Mouse (Mus musculus): ENCODE measurements around the gene Ly75. TPM values are rescaled to one million over a fixed set of nuclear protein-coding genes. Genes with fewer than 3 reads are reported as not detected.

Ly75 gene
- polyA plus RNA-seq, 1 experiment from 2014 or later = 1.7 TPM

GRCm38 (mm10) chr2:60377260-60377659, 5.8 kb downstream of the Ly75 start:
- no peak overlapping the region for H3K4me3 ChIP-seq (ENCODE audit: low read depth, low read length)
- DNase-seq (ENCODE audit: low spot score) (no peak), ATAC-seq (no peak)
- no peak overlapping the region for H3K4me2 ChIP-seq (replicated peaks; ENCODE audit: low read depth, low read length)
- no peaks in the 10 kb centered on the region for H3K4me1 ChIP-seq (ENCODE audit: insufficient read depth, low read depth, low read length)
- no peaks in the 10 kb centered on the region for H3K9me3 ChIP-seq (ENCODE audit: low read length)
- no peaks in the 10 kb centered on the region for H3K36me3 ChIP-seq (ENCODE audit: insufficient read depth, low read length)
- no peak overlapping the region for H3K27ac ChIP-seq (ENCODE audit: low read length)
- 82% methylated on average over 5 of the region's 5 CpGs for WGBS
- no peak overlapping the region for H3K9ac ChIP-seq (replicated peaks; ENCODE audit: low read depth)
- H3K27me3 ChIP-seq (replicated peaks; ENCODE audit: insufficient read depth, low read length) = no peaks in the 10 kb centered on the region
- no peak for TF ChIP-seq EP300 (IDR thresholded peaks at IDR 0.05)
- TF ChIP-seq CTCF (IDR thresholded peaks at IDR 0.05) = no peak

- 93% methylated on average over 15 of the region's 15 CpGs for WGBS
- H3K4me3 ChIP-seq (ENCODE audit: low read depth, low read length) = no peak overlapping the region
- H3K36me3 ChIP-seq (ENCODE audit: insufficient read depth, low read length) = no peaks in the 10 kb centered on the region
- no peaks in the 10 kb centered on the region for H3K27me3 ChIP-seq (replicated peaks; ENCODE audit: insufficient read depth, low read length)
- no peaks in the 10 kb centered on the region for H3K4me1 ChIP-seq (ENCODE audit: insufficient read depth, low read depth, low read length)
- no peak for TF ChIP-seq CTCF (IDR thresholded peaks at IDR 0.05)
- TF ChIP-seq EP300 (IDR thresholded peaks at IDR 0.05) = no peak
- H3K9me3 ChIP-seq (ENCODE audit: low read length) = no peaks in the 10 kb centered on the region
- no peak for DNase-seq (ENCODE audit: low spot score)
- no peak overlapping the region for H3K27ac ChIP-seq (ENCODE audit: low read length)
- H3K9ac ChIP-seq (replicated peaks; ENCODE audit: low read depth) = no peak overlapping the region
- H3K4me2 ChIP-seq (replicated peaks; ENCODE audit: low read depth, low read length) = no peak overlapping the region
- no peak for ATAC-seq
Observed at GRCm38 (mm10) chr2:60375608-60376107, 7.4 kb downstream of the Ly75 start.

- H3K27ac ChIP-seq (ENCODE audit: low read length) = no peak overlapping the region
- H3K9ac ChIP-seq (replicated peaks; ENCODE audit: low read depth) = no peak overlapping the region
- DNase-seq (ENCODE audit: low spot score) = no peak
- 74% methylated on average over 8 of the region's 8 CpGs for WGBS
- H3K36me3 ChIP-seq (ENCODE audit: insufficient read depth, low read length) = no peaks in the 10 kb centered on the region
- H3K27me3 ChIP-seq (replicated peaks; ENCODE audit: insufficient read depth, low read length) = no peaks in the 10 kb centered on the region
- H3K4me1 ChIP-seq (ENCODE audit: insufficient read depth, low read depth, low read length) = no peaks in the 10 kb centered on the region
- no peak overlapping the region for H3K4me2 ChIP-seq (replicated peaks; ENCODE audit: low read depth, low read length)
- no peak for ATAC-seq
- no peak overlapping the region for H3K4me3 ChIP-seq (ENCODE audit: low read depth, low read length)
- H3K9me3 ChIP-seq (ENCODE audit: low read length) = no peaks in the 10 kb centered on the region
- no peak for TF ChIP-seq CTCF (IDR thresholded peaks at IDR 0.05)
- TF ChIP-seq EP300 (IDR thresholded peaks at IDR 0.05) = no peak
Observed at GRCm38 (mm10) chr2:60375126-60375525, 8.0 kb downstream of the Ly75 start.

- Histone ChIP-seq H3K9me3 (ENCODE audit: low read length) (no peaks in the 10 kb centered on the region), H3K4me3 (ENCODE audit: low read depth, low read length) (no peak overlapping the region), H3K4me2 (replicated peaks; ENCODE audit: low read depth, low read length) (no peak overlapping the region), H3K36me3 (ENCODE audit: insufficient read depth, low read length) (no peaks in the 10 kb centered on the region), H3K27ac (ENCODE audit: low read length) (no peak overlapping the region), H3K4me1 (ENCODE audit: insufficient read depth, low read depth, low read length) (no peaks in the 10 kb centered on the region), H3K27me3 (replicated peaks; ENCODE audit: insufficient read depth, low read length) (no peaks in the 10 kb centered on the region), H3K9ac (replicated peaks; ENCODE audit: low read depth) (no peak overlapping the region)
- ATAC-seq = no peak
- DNase-seq (ENCODE audit: low spot score) = no peak
- 95% methylated on average over 5 of the region's 5 CpGs for WGBS
- no peak for TF ChIP-seq EP300 (IDR thresholded peaks at IDR 0.05)
- TF ChIP-seq CTCF (IDR thresholded peaks at IDR 0.05) = no peak
Observed at GRCm38 (mm10) chr2:60370188-60370587, 12.9 kb downstream of the Ly75 start.

- Histone ChIP-seq H3K4me1 (ENCODE audit: insufficient read depth, low read depth, low read length) (no peaks in the 10 kb centered on the region), H3K9ac (replicated peaks; ENCODE audit: low read depth) (no peak overlapping the region), H3K9me3 (ENCODE audit: low read length) (no peaks in the 10 kb centered on the region), H3K27me3 (replicated peaks; ENCODE audit: insufficient read depth, low read length) (no peaks in the 10 kb centered on the region), H3K4me3 (ENCODE audit: low read depth, low read length) (no peak overlapping the region), H3K4me2 (replicated peaks; ENCODE audit: low read depth, low read length) (no peak overlapping the region), H3K27ac (ENCODE audit: low read length) (no peak overlapping the region), H3K36me3 (ENCODE audit: insufficient read depth, low read length) (no peaks in the 10 kb centered on the region)
- WGBS = 85% methylated on average over 4 of the region's 4 CpGs
- peak; percentile 19; the same call in 1 of the 2 replicates for ATAC-seq
- TF ChIP-seq CTCF (IDR thresholded peaks at IDR 0.05) (no peak), EP300 (IDR thresholded peaks at IDR 0.05) (no peak)
- peak; percentile 23 for DNase-seq (ENCODE audit: low spot score)
Observed at GRCm38 (mm10) chr2:60369454-60369853, 13.6 kb downstream of the Ly75 start.

GRCm38 (mm10) chr2:60367871-60368270, 15.2 kb downstream of the Ly75 start:
- no peak overlapping the region for H3K4me3 ChIP-seq (ENCODE audit: low read depth, low read length)
- no peak for DNase-seq (ENCODE audit: low spot score)
- H3K4me1 ChIP-seq (ENCODE audit: insufficient read depth, low read depth, low read length) = no peaks in the 10 kb centered on the region
- H3K27me3 ChIP-seq (replicated peaks; ENCODE audit: insufficient read depth, low read length) = no peaks in the 10 kb centered on the region
- no peak overlapping the region for H3K27ac ChIP-seq (ENCODE audit: low read length)
- H3K9me3 ChIP-seq (ENCODE audit: low read length) = no peaks in the 10 kb centered on the region
- no peaks in the 10 kb centered on the region for H3K36me3 ChIP-seq (ENCODE audit: insufficient read depth, low read length)
- ATAC-seq = no peak
- H3K9ac ChIP-seq (replicated peaks; ENCODE audit: low read depth) = no peak overlapping the region
- WGBS = 81% methylated on average over 7 of the region's 7 CpGs
- H3K4me2 ChIP-seq (replicated peaks; ENCODE audit: low read depth, low read length) = no peak overlapping the region
- TF ChIP-seq EP300 (IDR thresholded peaks at IDR 0.05) (no peak), CTCF (IDR thresholded peaks at IDR 0.05) (no peak)

GRCm38 (mm10) chr2:60367204-60367603, 15.9 kb downstream of the Ly75 start:
- Histone ChIP-seq H3K4me3 (ENCODE audit: low read depth, low read length) (no peak overlapping the region), H3K27me3 (replicated peaks; ENCODE audit: insufficient read depth, low read length) (no peaks in the 10 kb centered on the region), H3K9me3 (ENCODE audit: low read length) (no peaks in the 10 kb centered on the region), H3K27ac (ENCODE audit: low read length) (no peak overlapping the region), H3K9ac (replicated peaks; ENCODE audit: low read depth) (no peak overlapping the region), H3K4me2 (replicated peaks; ENCODE audit: low read depth, low read length) (no peak overlapping the region), H3K36me3 (ENCODE audit: insufficient read depth, low read length) (no peaks in the 10 kb centered on the region), H3K4me1 (ENCODE audit: insufficient read depth, low read depth, low read length) (no peaks in the 10 kb centered on the region)
- 97% methylated on average over 2 of the region's 2 CpGs for WGBS
- TF ChIP-seq CTCF (IDR thresholded peaks at IDR 0.05) (no peak), EP300 (IDR thresholded peaks at IDR 0.05) (no peak)
- DNase-seq (ENCODE audit: low spot score) = no peak
- no peak for ATAC-seq

All from lung, postnatal 0 days (tissue).